Mouse (Mus musculus): ENCODE data around the gene Sctr. TPM values are rescaled to one million over a fixed set of nuclear protein-coding genes. Genes with fewer than 3 reads are reported as not detected.

The Sctr gene
- total and polyA plus RNA-seq, 2 experiments from 2014 or later: not detected

DNA sequence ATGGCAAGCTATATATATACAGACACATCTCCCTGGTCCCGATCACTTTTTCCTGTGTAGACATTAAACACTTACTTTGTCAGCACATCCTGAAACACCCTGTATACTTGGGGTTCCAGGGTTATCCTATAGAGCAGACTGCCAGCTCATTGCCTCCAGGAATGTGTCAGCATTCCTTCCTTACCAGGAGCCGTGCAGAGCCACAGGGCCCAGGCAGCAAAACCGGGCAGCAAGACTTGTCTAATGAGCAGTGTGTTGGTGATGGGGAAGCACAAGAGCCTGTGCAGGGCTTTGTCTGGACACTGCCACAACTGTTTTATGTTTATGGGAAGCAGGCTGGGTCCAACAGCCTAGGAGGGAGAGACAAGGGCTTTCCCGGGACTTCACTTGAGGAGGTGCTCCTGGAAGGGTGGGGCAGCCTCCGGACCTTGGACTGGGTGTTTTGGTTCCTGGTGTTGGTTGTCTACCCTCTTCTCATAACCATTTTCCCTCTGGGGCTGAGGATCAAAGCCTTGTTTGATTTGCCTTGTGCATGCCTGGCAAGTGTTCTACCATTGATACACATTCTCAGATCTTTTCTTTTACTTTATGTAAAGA lies 77.3 kb downstream of the Sctr start:
- Histone ChIP-seq H3K27me3 (ENCODE audit: control insufficient read depth, insufficient read depth, low read length) (no peaks in the 10 kb centered on the region), H3K27ac (ENCODE audit: low read depth) (no peak overlapping the region), H3K4me1 (ENCODE audit: control insufficient read depth, insufficient read depth) (peaks cover 6% of the 10 kb centered on the region; the same call in 1 of the 2 replicates), H3K9ac (replicated peaks; ENCODE audit: low read depth, low read length) (no peak overlapping the region), H3K4me3 (ENCODE audit: low read depth, low read length) (no peak overlapping the region), H3K36me3 (replicated peaks; ENCODE audit: control insufficient read depth, insufficient read depth, low read length) (no peaks in the 10 kb centered on the region), H3K4me2 (ENCODE audit: low read depth, low read length) (no peak overlapping the region), H3K9me3 (replicated peaks; ENCODE audit: control insufficient read depth, low read length) (no peaks in the 10 kb centered on the region)
- WGBS: 27% methylated on average over 5 of the region's 5 CpGs
- ATAC-seq (ENCODE audit: insufficient read depth, low read depth) (peak; percentile 31; the same call in 1 of the 2 replicates), DNase-seq (ENCODE audit: low spot score) (no peak)
- no peak for TF ChIP-seq EP300 (IDR thresholded peaks at IDR 0.05; ENCODE audit: low read depth)
- no peak for TF ChIP-seq CTCF (IDR thresholded peaks at IDR 0.05; ENCODE audit: low read depth)

DNA sequence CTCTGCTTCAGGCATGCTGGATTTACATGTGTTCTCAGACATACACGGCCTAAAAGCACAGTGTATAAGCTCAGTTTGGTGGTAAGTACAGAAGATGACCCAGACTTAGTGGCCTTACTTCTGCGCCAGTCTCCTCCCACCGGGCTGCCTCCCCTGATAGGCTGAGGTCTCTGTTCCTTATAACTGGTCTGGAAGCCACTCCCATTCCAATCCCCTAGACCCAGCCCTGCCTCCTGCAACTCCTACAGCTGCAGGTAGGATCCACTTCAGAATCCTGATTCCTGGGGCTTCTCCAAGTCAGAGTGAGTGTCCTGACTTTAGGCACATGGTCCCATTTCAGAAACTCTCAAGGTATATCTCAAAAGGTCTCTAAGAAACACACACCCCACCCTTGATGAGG lies 79.0 kb downstream of the Sctr start:
- H3K4me3 ChIP-seq (ENCODE audit: low read depth, low read length): no peak overlapping the region
- H3K9me3 ChIP-seq (replicated peaks; ENCODE audit: control insufficient read depth, low read length): no peaks in the 10 kb centered on the region
- H3K4me1 ChIP-seq (ENCODE audit: control insufficient read depth, insufficient read depth): peaks cover 6% of the 10 kb centered on the region; the same call in 1 of the 2 replicates
- DNase-seq (ENCODE audit: low spot score): no peak
- no peak overlapping the region for H3K9ac ChIP-seq (replicated peaks; ENCODE audit: low read depth, low read length)
- WGBS: 67% methylated on average over 3 of the region's 3 CpGs
- H3K36me3 ChIP-seq (replicated peaks; ENCODE audit: control insufficient read depth, insufficient read depth, low read length): no peaks in the 10 kb centered on the region
- H3K27ac ChIP-seq (ENCODE audit: low read depth): no peak overlapping the region
- TF ChIP-seq CTCF (IDR thresholded peaks at IDR 0.05; ENCODE audit: low read depth): no peak
- no peak for TF ChIP-seq EP300 (IDR thresholded peaks at IDR 0.05; ENCODE audit: low read depth)
- ATAC-seq (ENCODE audit: insufficient read depth, low read depth): no peak
- no peak overlapping the region for H3K4me2 ChIP-seq (ENCODE audit: low read depth, low read length)
- H3K27me3 ChIP-seq (ENCODE audit: control insufficient read depth, insufficient read depth, low read length): no peaks in the 10 kb centered on the region

DNA sequence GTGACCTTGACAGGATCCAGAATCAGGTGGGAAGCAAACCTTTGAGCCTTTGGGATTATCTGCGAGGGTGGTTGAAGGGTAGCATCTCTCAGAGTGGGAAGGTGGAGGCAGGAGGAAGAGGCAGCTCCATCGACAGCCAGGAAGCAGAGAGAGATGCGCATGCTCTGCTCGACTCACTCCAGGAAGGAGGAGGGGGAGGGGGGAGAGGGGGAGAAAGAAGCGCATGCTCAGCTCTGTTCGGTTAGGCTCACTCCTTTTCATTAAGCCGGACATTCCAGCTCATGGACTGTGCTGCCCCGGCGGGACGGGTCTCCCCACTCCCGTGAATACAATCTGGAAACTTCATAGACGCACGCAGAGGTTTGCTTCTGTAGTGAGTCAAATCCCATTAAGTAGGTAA lies 80.0 kb downstream of the Sctr start:
- no peak for DNase-seq (ENCODE audit: low spot score)

DNA sequence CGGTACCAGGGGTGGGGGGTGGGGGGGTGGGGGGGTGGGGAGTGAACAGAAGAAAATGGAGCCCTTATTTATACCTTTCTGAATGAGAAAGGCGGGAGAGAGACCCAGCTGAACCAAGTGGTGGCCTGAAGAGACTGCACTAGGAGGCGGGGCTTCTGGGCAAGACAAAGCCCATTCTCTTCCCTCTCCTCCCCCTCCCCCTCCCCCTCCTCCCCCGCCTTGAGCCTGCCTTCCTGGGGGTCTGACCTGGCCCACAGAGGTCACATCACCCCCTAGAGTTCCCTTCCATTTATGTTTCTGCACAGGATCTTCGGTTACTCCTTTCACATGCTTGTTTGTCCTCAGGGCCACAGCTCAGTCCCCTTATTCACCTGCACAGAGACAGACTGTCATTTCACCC lies 82.5 kb downstream of the Sctr start:
- ATAC-seq (ENCODE audit: insufficient read depth, low read depth): no peak
- H3K4me1 ChIP-seq (ENCODE audit: control insufficient read depth, insufficient read depth): no peaks in the 10 kb centered on the region
- H3K9me3 ChIP-seq (replicated peaks; ENCODE audit: control insufficient read depth, low read length): no peaks in the 10 kb centered on the region
- no peak for DNase-seq (ENCODE audit: low spot score)
- no peak overlapping the region for H3K4me3 ChIP-seq (ENCODE audit: low read depth, low read length)
- 37% methylated on average over 4 of the region's 5 CpGs for WGBS
- no peaks in the 10 kb centered on the region for H3K36me3 ChIP-seq (replicated peaks; ENCODE audit: control insufficient read depth, insufficient read depth, low read length)
- no peaks in the 10 kb centered on the region for H3K27me3 ChIP-seq (ENCODE audit: control insufficient read depth, insufficient read depth, low read length)
- H3K27ac ChIP-seq (ENCODE audit: low read depth): no peak overlapping the region
- no peak for TF ChIP-seq EP300 (IDR thresholded peaks at IDR 0.05; ENCODE audit: low read depth)
- no peak for TF ChIP-seq CTCF (IDR thresholded peaks at IDR 0.05; ENCODE audit: low read depth)
- no peak overlapping the region for H3K4me2 ChIP-seq (ENCODE audit: low read depth, low read length)
- H3K9ac ChIP-seq (replicated peaks; ENCODE audit: low read depth, low read length): no peak overlapping the region

More for the DNA sequence above, 80.0 kb downstream of the Sctr start:
- Histone ChIP-seq H3K4me2 (ENCODE audit: low read depth, low read length) (no peak overlapping the region), H3K9ac (replicated peaks; ENCODE audit: low read depth, low read length) (no peak overlapping the region), H3K4me3 (ENCODE audit: low read depth, low read length) (no peak overlapping the region), H3K36me3 (replicated peaks; ENCODE audit: control insufficient read depth, insufficient read depth, low read length) (no peaks in the 10 kb centered on the region), H3K4me1 (ENCODE audit: control insufficient read depth, insufficient read depth) (peaks cover 6% of the 10 kb centered on the region; the same call in 1 of the 2 replicates), H3K27me3 (ENCODE audit: control insufficient read depth, insufficient read depth, low read length) (no peaks in the 10 kb centered on the region), H3K9me3 (replicated peaks; ENCODE audit: control insufficient read depth, low read length) (no peaks in the 10 kb centered on the region), H3K27ac (ENCODE audit: low read depth) (no peak overlapping the region)
- no peak for TF ChIP-seq CTCF (IDR thresholded peaks at IDR 0.05; ENCODE audit: low read depth)
- TF ChIP-seq EP300 (IDR thresholded peaks at IDR 0.05; ENCODE audit: low read depth): no peak
- no peak for ATAC-seq (ENCODE audit: insufficient read depth, low read depth)
- 67% methylated on average over 13 of the region's 13 CpGs for WGBS

DNA sequence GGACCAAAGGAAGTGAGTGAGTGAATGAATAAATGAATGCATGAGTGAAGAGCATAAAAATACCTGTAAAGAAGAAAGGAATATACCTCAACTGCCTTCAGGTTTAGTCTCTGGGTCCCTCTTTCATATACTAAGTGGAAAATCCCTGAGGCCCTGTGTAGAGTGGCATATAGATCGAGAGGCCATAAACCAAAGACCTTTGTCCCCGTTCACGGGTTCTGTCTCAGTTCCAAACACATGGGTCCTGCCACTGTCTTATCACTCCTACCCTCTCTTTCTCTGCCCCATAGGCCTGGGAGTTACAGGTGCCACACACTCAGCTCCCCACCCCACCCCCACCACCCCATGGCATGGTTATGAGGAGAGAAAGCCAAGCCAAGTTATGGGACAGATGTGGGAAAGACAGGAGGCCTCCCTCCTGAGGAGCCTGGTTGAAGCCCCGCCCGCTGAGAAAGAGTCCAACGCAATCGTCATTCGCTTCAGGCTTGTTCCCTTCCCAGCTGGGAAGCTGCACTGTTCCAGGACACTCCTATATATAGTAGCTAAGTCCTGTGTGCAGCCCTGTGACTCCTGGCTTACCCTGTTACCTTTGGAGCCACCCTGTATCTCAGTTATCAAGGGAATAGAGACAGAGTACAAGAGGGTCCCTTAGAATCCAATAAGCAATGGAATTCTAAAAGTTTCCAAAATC lies 84.3 kb downstream of the Sctr start:
- Histone ChIP-seq H3K4me3 (ENCODE audit: low read depth, low read length) (no peak overlapping the region), H3K27ac (ENCODE audit: low read depth) (no peak overlapping the region), H3K4me2 (ENCODE audit: low read depth, low read length) (no peak overlapping the region), H3K4me1 (ENCODE audit: control insufficient read depth, insufficient read depth) (no peaks in the 10 kb centered on the region), H3K9me3 (replicated peaks; ENCODE audit: control insufficient read depth, low read length) (no peaks in the 10 kb centered on the region), H3K36me3 (replicated peaks; ENCODE audit: control insufficient read depth, insufficient read depth, low read length) (no peaks in the 10 kb centered on the region), H3K27me3 (ENCODE audit: control insufficient read depth, insufficient read depth, low read length) (no peaks in the 10 kb centered on the region), H3K9ac (replicated peaks; ENCODE audit: low read depth, low read length) (no peak overlapping the region)
- TF ChIP-seq CTCF (IDR thresholded peaks at IDR 0.05; ENCODE audit: low read depth) (no peak), EP300 (IDR thresholded peaks at IDR 0.05; ENCODE audit: low read depth) (no peak)
- 56% methylated on average over 8 of the region's 8 CpGs for WGBS
- ATAC-seq (ENCODE audit: insufficient read depth, low read depth): peak; percentile 65
- no peak for DNase-seq (ENCODE audit: low spot score)
